Mouse (Mus musculus) neural tube, embryonic 13.5 days (tissue): ENCODE data around the gene Cacnb4. TPM values are rescaled to one million over a fixed set of nuclear protein-coding genes. Genes with fewer than 3 reads are reported as not detected.

Source experiments
- ATAC-seq: fragments of 200-750 bp; cut with Nextera tagmentation; 2 replicates; pipeline ENCODE4 v1.8.0; 2017; ENCODE audit warnings: low read depth, mild to moderate bottlenecking, moderate TSS enrichment, moderate library complexity
- H3K27ac ChIP-seq: fragments of 300-500 bp; sonication (generic); replicated peaks from 2 replicates; pipeline ENCODE4 v1.5.1; 2015; ENCODE audit warnings: moderate library complexity, mild to moderate bottlenecking, inconsistent platforms
- H3K27me3 ChIP-seq: fragments of 300-500 bp; sonication (generic); 2 replicates; pipeline ENCODE4 v1.6.1; 2015; ENCODE audit warnings: mild to moderate bottlenecking, inconsistent platforms
- H3K36me3 ChIP-seq: fragments of 300-500 bp; sonication (generic); 2 replicates; pipeline ENCODE4 v1.6.1; 2015; ENCODE audit warnings: mild to moderate bottlenecking, inconsistent platforms
- H3K4me1 ChIP-seq: fragments of 300-500 bp; sonication (generic); replicated peaks from 2 replicates; pipeline ENCODE4 v1.6.1; 2015; ENCODE audit warnings: inconsistent platforms
- H3K4me2 ChIP-seq: fragments of 300-500 bp; sonication (generic); 2 replicates; pipeline ENCODE4 v1.6.1; 2015; ENCODE audit warnings: inconsistent platforms, mild to moderate bottlenecking, moderate library complexity
- H3K4me3 ChIP-seq: fragments of 300-500 bp; sonication (generic); 2 replicates; pipeline ENCODE4 v1.5.1; 2015; ENCODE audit warnings: mild to moderate bottlenecking, inconsistent platforms
- H3K9ac ChIP-seq: fragments of 300-500 bp; sonication (generic); 2 replicates; pipeline ENCODE4 v1.6.1; 2015; ENCODE audit warnings: moderate library complexity, mild to moderate bottlenecking, inconsistent platforms
- H3K9me3 ChIP-seq: fragments of 300-500 bp; sonication (generic); 2 replicates; pipeline ENCODE4 v1.6.1; 2016; ENCODE audit warnings: inconsistent platforms
- WGBS: fragments of 180-500 bp; shearing (Covaris S2); methylation state at CpG from one replicate; pipeline ENCODE4 v1.1.7; 2015; 5-methylcytosine and 5-hydroxymethylcytosine counted together
- polyA plus RNA-seq: library from polyadenylated mRNA; unstranded; fragments of >200 nt; fragmentation: Nextera tagmentation; extraction: Ambion mirVana; gene quantifications from 2 replicates; pipeline ENCODE4 v1.2.1, GENCODE M21; 2015

The Cacnb4 gene
- polyA plus RNA-seq, 1 experiment from 2014 or later, result 12.7 TPM

- no peak overlapping the region for H3K27ac ChIP-seq
- 84% methylated on average over 11 of the region's 11 CpGs for WGBS
- no peak for ATAC-seq
Measured at GRCm38 (mm10) chr2:52525876-52526592, 150.6 kb downstream of the Cacnb4 start.

GRCm38 (mm10) chr2:52523056-52523715 lies 153.4 kb downstream of the Cacnb4 start:
- ATAC-seq, result no peak
- no peak overlapping the region for H3K4me3 ChIP-seq
- no peaks in the 10 kb centered on the region for H3K4me1 ChIP-seq
- H3K27ac ChIP-seq, result no peak overlapping the region
- no peaks in the 10 kb centered on the region for H3K27me3 ChIP-seq
- WGBS, result 92% methylated on average over 7 of the region's 7 CpGs
- H3K36me3 ChIP-seq, result no peaks in the 10 kb centered on the region
- no peak overlapping the region for H3K4me2 ChIP-seq
- H3K9ac ChIP-seq, result no peak overlapping the region
- H3K9me3 ChIP-seq, result no peaks in the 10 kb centered on the region

More at GRCm38 (mm10) chr2:52525876-52526592, 150.6 kb downstream of the Cacnb4 start:
- Histone ChIP-seq H3K4me3 (no peak overlapping the region), H3K9me3 (no peaks in the 10 kb centered on the region), H3K4me2 (no peak overlapping the region), H3K4me1 (no peaks in the 10 kb centered on the region), H3K36me3 (no peaks in the 10 kb centered on the region), H3K9ac (no peak overlapping the region), H3K27me3 (no peaks in the 10 kb centered on the region)

DNA sequence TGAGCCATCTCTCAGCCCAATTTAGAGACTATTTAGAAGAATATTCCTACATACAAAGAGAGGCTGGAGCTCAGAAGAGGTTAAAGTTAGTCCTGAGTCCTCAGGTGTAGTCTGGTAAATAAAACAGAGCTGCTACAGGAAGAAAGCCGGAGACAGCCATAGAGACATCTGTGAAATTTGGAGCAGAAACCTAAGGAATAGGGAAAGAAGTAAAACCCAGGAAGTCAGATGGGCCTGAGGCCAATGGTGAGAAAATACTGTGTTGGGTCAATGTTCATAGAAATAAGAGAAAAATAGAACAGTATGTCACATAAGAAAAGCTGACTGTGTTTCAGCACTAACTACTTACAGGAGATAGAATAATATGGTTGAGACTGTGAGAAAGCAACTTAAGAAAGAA lies 155.6 kb downstream of the Cacnb4 start:
- 97% methylated on average over 1 of the region's 1 CpGs for WGBS
- no peak overlapping the region for H3K27ac ChIP-seq
- no peaks in the 10 kb centered on the region for H3K4me1 ChIP-seq

DNA sequence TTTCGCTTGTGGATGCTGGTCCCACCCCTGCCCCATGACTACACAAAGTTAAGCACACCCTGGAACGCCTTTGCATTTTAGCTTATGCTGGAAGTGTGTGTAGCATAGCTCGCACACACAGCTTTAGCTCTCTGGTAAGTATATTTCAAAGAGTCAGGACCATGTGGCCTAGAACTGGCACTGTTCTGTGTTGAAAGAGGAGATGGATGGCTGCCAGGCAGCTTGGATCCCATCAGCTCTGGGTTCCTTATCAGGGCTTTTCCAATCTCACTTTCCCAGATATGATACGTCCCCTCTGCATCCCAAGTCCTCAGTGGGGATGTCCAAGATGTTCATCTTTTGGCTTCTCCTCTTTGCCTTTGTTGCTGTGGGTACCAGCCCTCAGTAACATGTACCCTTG lies 157.9 kb downstream of the Cacnb4 start:
- Histone ChIP-seq H3K4me3 (no peak overlapping the region), H3K9ac (no peak overlapping the region), H3K27me3 (no peaks in the 10 kb centered on the region), H3K36me3 (no peaks in the 10 kb centered on the region), H3K4me2 (no peak overlapping the region), H3K27ac (no peak overlapping the region), H3K4me1 (0 out of 2 replicates have a peak, but pooled peaks cover 3% of the 10 kb centered on the region), H3K9me3 (no peaks in the 10 kb centered on the region)
- WGBS, result 93% methylated on average over 4 of the region's 4 CpGs
- no peak for ATAC-seq

More for the DNA sequence above, 155.6 kb downstream of the Cacnb4 start:
- Histone ChIP-seq H3K4me2 (no peak overlapping the region), H3K9me3 (no peaks in the 10 kb centered on the region), H3K27me3 (no peaks in the 10 kb centered on the region), H3K9ac (no peak overlapping the region), H3K4me3 (no peak overlapping the region), H3K36me3 (no peaks in the 10 kb centered on the region)
- no peak for ATAC-seq

DNA sequence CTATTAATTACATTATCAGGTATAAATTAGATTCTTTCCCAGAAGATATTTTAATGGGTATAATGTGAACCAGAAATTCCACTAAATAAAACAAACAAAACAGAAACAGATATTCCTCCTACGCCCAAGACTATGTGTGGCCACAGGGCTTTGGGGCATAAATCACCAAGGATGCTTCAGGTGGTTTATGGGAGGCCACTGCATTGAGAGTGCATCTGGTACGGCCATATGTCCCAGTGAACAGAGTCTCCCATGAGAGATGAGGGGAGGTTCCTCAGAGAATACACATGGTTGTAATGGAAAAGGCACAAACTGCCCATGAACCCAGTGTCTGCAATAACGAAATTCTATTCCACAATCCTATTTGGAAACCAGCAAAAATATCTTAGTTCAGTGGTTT lies 160.1 kb downstream of the Cacnb4 start:
- Histone ChIP-seq H3K36me3 (no peaks in the 10 kb centered on the region), H3K9me3 (no peaks in the 10 kb centered on the region), H3K27me3 (no peaks in the 10 kb centered on the region), H3K4me1 (peaks cover 11% of the 10 kb centered on the region), H3K27ac (no peak overlapping the region), H3K9ac (no peak overlapping the region), H3K4me3 (no peak overlapping the region), H3K4me2 (no peak overlapping the region)
- ATAC-seq, result no peak
- 59% methylated on average over 3 of the region's 3 CpGs for WGBS

- 73% methylated on average over 3 of the region's 3 CpGs for WGBS
- Histone ChIP-seq H3K4me3 (no peak overlapping the region), H3K9ac (no peak overlapping the region), H3K4me1 (peaks cover 15% of the 10 kb centered on the region), H3K27ac (no peak overlapping the region), H3K4me2 (no peak overlapping the region), H3K36me3 (no peaks in the 10 kb centered on the region), H3K9me3 (no peaks in the 10 kb centered on the region), H3K27me3 (no peaks in the 10 kb centered on the region)
- no peak for ATAC-seq
Measured at GRCm38 (mm10) chr2:52512865-52513388, 163.7 kb downstream of the Cacnb4 start.

- H3K36me3 ChIP-seq, result no peaks in the 10 kb centered on the region
- 0 out of 2 replicates have a peak, but pooled peaks have one; percentile 25 for ATAC-seq
- no peaks in the 10 kb centered on the region for H3K27me3 ChIP-seq
- H3K9ac ChIP-seq, result peak overlapping the region; percentile 49; the same call in 1 of the 2 replicates
- H3K27ac ChIP-seq, result peak overlapping the region; percentile 78
- H3K9me3 ChIP-seq, result no peaks in the 10 kb centered on the region
- WGBS, result 24% methylated on average over 3 of the region's 3 CpGs
- no peak overlapping the region for H3K4me3 ChIP-seq
- peaks cover 15% of the 10 kb centered on the region for H3K4me1 ChIP-seq
- peak overlapping the region; percentile 32 for H3K4me2 ChIP-seq
Measured at GRCm38 (mm10) chr2:52512206-52512605, 164.4 kb downstream of the Cacnb4 start.

DNA sequence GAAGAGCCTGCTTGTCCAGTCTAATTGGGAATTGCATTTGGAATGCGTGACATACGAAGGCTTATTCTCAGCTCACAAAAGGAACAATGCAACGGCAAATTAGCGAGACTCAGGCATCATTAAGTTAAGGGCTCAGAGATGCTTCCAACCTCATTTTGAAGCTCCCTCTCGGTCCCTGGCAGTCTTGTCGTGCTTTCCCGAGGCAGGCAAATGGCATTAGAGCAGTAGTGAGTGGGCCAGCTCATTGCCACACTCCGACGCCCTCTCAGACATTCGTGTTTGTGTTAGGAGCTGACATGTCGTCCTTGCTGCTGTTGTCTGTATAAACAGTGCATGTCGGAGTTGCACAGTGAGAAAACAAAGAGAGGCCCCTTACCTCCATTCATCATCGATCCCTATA lies 164.8 kb downstream of the Cacnb4 start:
- H3K36me3 ChIP-seq, result no peaks in the 10 kb centered on the region
- peak overlapping the region; percentile 78 for H3K27ac ChIP-seq
- no peak overlapping the region for H3K4me3 ChIP-seq
- peaks cover 15% of the 10 kb centered on the region for H3K4me1 ChIP-seq
- H3K9me3 ChIP-seq, result no peaks in the 10 kb centered on the region
- H3K4me2 ChIP-seq, result peak overlapping the region; percentile 32
- WGBS, result 6% methylated on average over 13 of the region's 13 CpGs
- H3K27me3 ChIP-seq, result no peaks in the 10 kb centered on the region
- peak; percentile 74 for ATAC-seq
- H3K9ac ChIP-seq, result peak overlapping the region; percentile 49; the same call in 1 of the 2 replicates

DNA sequence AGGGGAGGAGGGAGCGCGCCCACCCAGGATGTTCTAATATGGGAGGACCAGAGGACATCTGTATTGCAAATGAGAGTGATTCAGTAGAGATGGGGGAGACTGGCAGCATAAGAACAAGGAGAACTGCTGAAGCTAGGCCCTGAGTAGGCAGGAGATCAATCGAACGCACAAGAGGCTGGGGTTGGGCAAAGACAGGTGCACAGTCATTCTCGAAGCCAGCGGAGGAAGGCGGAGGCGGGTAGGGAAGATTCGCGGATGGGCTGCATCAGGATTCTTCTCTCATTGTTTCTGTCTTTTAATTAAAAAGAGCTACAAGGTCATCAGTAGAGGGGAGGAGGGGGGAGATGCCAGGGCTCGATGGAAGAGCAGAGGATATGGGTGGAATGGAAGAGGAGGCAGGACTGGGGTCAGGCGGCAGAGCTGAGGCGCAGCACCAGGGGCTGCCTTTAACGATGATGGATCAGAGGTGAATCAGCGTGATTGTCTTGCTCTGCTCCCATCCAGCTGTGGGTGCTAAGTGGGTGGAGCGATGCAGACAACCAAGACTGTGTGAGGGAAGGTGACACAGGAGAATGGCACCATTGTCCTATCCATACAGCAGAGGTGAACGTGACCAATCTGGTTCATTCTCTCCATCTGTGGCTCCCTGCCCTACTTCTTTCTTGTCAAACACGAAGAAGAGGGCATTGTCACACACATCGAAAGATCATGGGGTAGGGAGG lies 166.7 kb downstream of the Cacnb4 start:
- Histone ChIP-seq H3K4me1 (peaks cover 15% of the 10 kb centered on the region), H3K27me3 (no peaks in the 10 kb centered on the region), H3K4me3 (no peak overlapping the region), H3K36me3 (no peaks in the 10 kb centered on the region), H3K27ac (no peak overlapping the region), H3K9ac (no peak overlapping the region), H3K9me3 (no peaks in the 10 kb centered on the region), H3K4me2 (no peak overlapping the region)
- 65% methylated on average over 19 of the region's 19 CpGs for WGBS
- ATAC-seq, result no peak; the same call in 1 of the 2 replicates

DNA sequence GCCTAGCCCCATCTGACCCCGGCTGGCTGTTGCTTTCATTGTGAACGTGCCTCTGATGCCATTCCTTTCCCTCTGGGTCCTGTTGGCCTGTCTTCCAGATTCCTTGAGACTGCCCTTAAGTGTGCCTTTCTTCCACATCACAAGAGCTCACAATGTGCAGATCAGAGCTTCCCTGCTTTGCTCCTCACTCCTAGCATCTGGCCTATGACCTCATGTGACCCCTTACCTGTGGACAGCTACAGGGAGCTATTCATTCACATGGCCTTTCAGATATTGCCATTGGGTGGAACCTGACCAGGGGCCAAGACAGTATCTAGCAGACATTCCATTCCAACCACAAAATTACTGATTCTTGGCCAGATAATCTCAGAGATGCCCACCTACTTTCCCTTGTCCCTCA lies 171.5 kb downstream of the Cacnb4 start:
- Histone ChIP-seq H3K4me3 (no peak overlapping the region), H3K9me3 (no peaks in the 10 kb centered on the region), H3K36me3 (no peaks in the 10 kb centered on the region), H3K27me3 (no peaks in the 10 kb centered on the region), H3K4me2 (no peak overlapping the region), H3K9ac (no peak overlapping the region), H3K4me1 (peaks cover 7% of the 10 kb centered on the region), H3K27ac (no peak overlapping the region)
- 91% methylated on average over 2 of the region's 2 CpGs for WGBS
- no peak for ATAC-seq

DNA sequence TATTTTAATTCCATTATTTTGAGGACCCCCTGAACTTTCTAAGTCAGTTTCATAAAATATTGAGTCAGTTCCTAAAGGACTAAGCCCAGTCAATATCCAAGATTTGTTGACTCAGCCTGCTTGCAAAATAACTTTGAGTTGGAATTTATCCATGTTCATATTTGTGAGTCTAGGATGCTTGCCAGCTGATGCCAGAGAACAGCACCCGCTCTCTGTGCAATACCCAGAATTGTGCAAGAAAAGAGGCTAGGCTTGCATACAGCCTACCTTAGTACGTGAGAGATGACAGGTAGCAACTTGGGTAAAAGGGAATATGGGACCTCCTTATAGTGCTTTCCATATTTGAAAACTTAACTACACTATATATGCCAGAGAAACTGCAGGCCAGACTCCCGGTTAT lies 171.9 kb downstream of the Cacnb4 start:
- no peak overlapping the region for H3K4me3 ChIP-seq
- 92% methylated on average over 3 of the region's 3 CpGs for WGBS
- ATAC-seq, result no peak
- no peaks in the 10 kb centered on the region for H3K9me3 ChIP-seq
- H3K27ac ChIP-seq, result no peak overlapping the region
- no peak overlapping the region for H3K9ac ChIP-seq
- no peaks in the 10 kb centered on the region for H3K27me3 ChIP-seq
- peaks cover 11% of the 10 kb centered on the region for H3K4me1 ChIP-seq
- H3K36me3 ChIP-seq, result no peaks in the 10 kb centered on the region
- H3K4me2 ChIP-seq, result no peak overlapping the region

GRCm38 (mm10) chr2:52499849-52500262 lies 176.8 kb downstream of the Cacnb4 start:
- peak overlapping the region; percentile 29; the same call in 1 of the 2 replicates for H3K4me2 ChIP-seq
- WGBS, result 39% methylated on average over 6 of the region's 6 CpGs
- H3K9ac ChIP-seq, result no peak overlapping the region
- H3K9me3 ChIP-seq, result no peaks in the 10 kb centered on the region
- H3K4me1 ChIP-seq, result peaks cover 27% of the 10 kb centered on the region
- H3K27ac ChIP-seq, result peak overlapping the region; percentile 87
- H3K36me3 ChIP-seq, result no peaks in the 10 kb centered on the region
- H3K4me3 ChIP-seq, result no peak overlapping the region
- peak; percentile 79 for ATAC-seq
- H3K27me3 ChIP-seq, result no peaks in the 10 kb centered on the region
